Mouse (Mus musculus) intestine, embryonic 16.5 days (tissue): Measurements from ENCODE around the gene Wnt5b. TPM values are rescaled to one million over a fixed set of nuclear protein-coding genes. Genes with fewer than 3 reads are reported as not detected.

Source experiments
- ATAC-seq: fragments of 200-750 bp; cut with Nextera tagmentation; 2 replicates; pipeline ENCODE4 v1.8.0; 2017; ENCODE audit warnings: moderate TSS enrichment, moderate library complexity
- H3K27ac ChIP-seq: fragments of 300-500 bp; sonication (generic); 2 replicates; pipeline ENCODE4 v1.5.1; 2014; ENCODE audit warnings: mild to moderate bottlenecking, low read length
- H3K27me3 ChIP-seq: fragments of 300-500 bp; sonication (generic); replicated peaks from 2 replicates; pipeline ENCODE4 v1.6.1; 2014; ENCODE audit warnings: low read length, control low read depth, mixed read lengths; ENCODE audit not compliant: control insufficient read depth, insufficient read depth
- H3K36me3 ChIP-seq: fragments of 300-500 bp; sonication (generic); 2 replicates; pipeline ENCODE4 v1.6.1; 2014; ENCODE audit warnings: low read length, control low read depth; ENCODE audit not compliant: control insufficient read depth, insufficient read depth
- H3K4me1 ChIP-seq: fragments of 300-500 bp; sonication (generic); 2 replicates; pipeline ENCODE4 v1.6.1; 2014; ENCODE audit warnings: low read length, control low read depth, mixed read lengths; ENCODE audit not compliant: control insufficient read depth, insufficient read depth
- H3K4me2 ChIP-seq: fragments of 300-500 bp; sonication (generic); 2 replicates; pipeline ENCODE4 v1.6.1; 2014; ENCODE audit warnings: low read depth, low read length, control low read depth
- H3K4me3 ChIP-seq: fragments of 300-500 bp; sonication (generic); 2 replicates; pipeline ENCODE4 v1.5.1; 2014; ENCODE audit warnings: mild to moderate bottlenecking, low read length
- H3K9ac ChIP-seq: fragments of 300-500 bp; sonication (generic); 2 replicates; pipeline ENCODE4 v1.6.1; 2014; ENCODE audit warnings: low read depth, low read length
- H3K9me3 ChIP-seq: fragments of 300-500 bp; sonication (generic); 2 replicates; pipeline ENCODE4 v1.6.1; 2016; ENCODE audit warnings: low read length, control low read depth; ENCODE audit not compliant: control insufficient read depth
- WGBS: fragments of 180-500 bp; shearing (Covaris S2); extraction: QIAGEN DNeasy Blood & Tissue Kit; methylation state at CpG from one replicate; pipeline ENCODE4 v1.1.7; 2014; 5-methylcytosine and 5-hydroxymethylcytosine counted together
- polyA plus RNA-seq: library from polyadenylated mRNA; unstranded; fragments of >200 nt; fragmentation: Nextera tagmentation; extraction: Ambion mirVana; gene quantifications from 2 replicates; pipeline ENCODE4 v1.2.1, GENCODE M21; 2015

The Wnt5b gene
- polyA plus RNA-seq, 1 experiment from 2014 or later: 4.0 TPM

- no peaks in the 10 kb centered on the region for H3K36me3 ChIP-seq
- H3K9ac ChIP-seq: peak overlapping the region; percentile 50
- WGBS: 33% methylated on average over 6 of the region's 6 CpGs
- H3K9me3 ChIP-seq: peaks cover 2% of the 10 kb centered on the region; the same call in 1 of the 2 replicates
- peak overlapping the region; percentile 83 for H3K27ac ChIP-seq
- peak overlapping the region; percentile 46 for H3K4me2 ChIP-seq
- peak; percentile 39 for ATAC-seq
- no peaks in the 10 kb centered on the region for H3K27me3 ChIP-seq
- H3K4me3 ChIP-seq: peak overlapping the region; percentile 19
- peaks cover 16% of the 10 kb centered on the region for H3K4me1 ChIP-seq
These were observed 136.3 kb downstream of the Wnt5b start for GRCm38 (mm10) chr6:119407818-119408217.

- Histone ChIP-seq H3K27ac (peak overlapping the region; percentile 72), H3K9me3 (peaks cover 2% of the 10 kb centered on the region; the same call in 1 of the 2 replicates), H3K4me1 (peaks cover 16% of the 10 kb centered on the region), H3K36me3 (no peaks in the 10 kb centered on the region), H3K9ac (no peak overlapping the region; the same call in 1 of the 2 replicates), H3K27me3 (no peaks in the 10 kb centered on the region), H3K4me2 (no peak overlapping the region), H3K4me3 (no peak overlapping the region)
- no peak for ATAC-seq
- WGBS: 90% methylated on average over 8 of the region's 8 CpGs
These were observed 137.6 kb downstream of the Wnt5b start for GRCm38 (mm10) chr6:119406528-119406927.

- H3K4me1 ChIP-seq: peaks cover 16% of the 10 kb centered on the region
- H3K4me3 ChIP-seq: no peak overlapping the region
- no peaks in the 10 kb centered on the region for H3K27me3 ChIP-seq
- WGBS: 38% methylated on average over 7 of the region's 7 CpGs
- H3K27ac ChIP-seq: peak overlapping the region; percentile 72
- H3K9ac ChIP-seq: no peak overlapping the region
- peak overlapping the region; percentile 12; the same call in 1 of the 2 replicates for H3K4me2 ChIP-seq
- H3K9me3 ChIP-seq: no peaks in the 10 kb centered on the region
- no peaks in the 10 kb centered on the region for H3K36me3 ChIP-seq
- ATAC-seq: no peak
These were observed 138.8 kb downstream of the Wnt5b start for GRCm38 (mm10) chr6:119405310-119405709.

GRCm38 (mm10) chr6:119404854-119405253 lies 139.3 kb downstream of the Wnt5b start:
- Histone ChIP-seq H3K27me3 (no peaks in the 10 kb centered on the region), H3K4me3 (no peak overlapping the region), H3K4me1 (peaks cover 16% of the 10 kb centered on the region), H3K36me3 (no peaks in the 10 kb centered on the region), H3K9ac (no peak overlapping the region), H3K4me2 (peak overlapping the region; percentile 12; the same call in 1 of the 2 replicates), H3K27ac (peak overlapping the region; percentile 23), H3K9me3 (no peaks in the 10 kb centered on the region)
- WGBS: 83% methylated on average over 4 of the region's 4 CpGs
- ATAC-seq: no peak

- no peak overlapping the region for H3K4me3 ChIP-seq
- H3K27me3 ChIP-seq: no peaks in the 10 kb centered on the region
- H3K9me3 ChIP-seq: no peaks in the 10 kb centered on the region
- H3K4me1 ChIP-seq: peaks cover 16% of the 10 kb centered on the region
- H3K9ac ChIP-seq: no peak overlapping the region
- no peak for ATAC-seq
- H3K4me2 ChIP-seq: no peak overlapping the region
- 68% methylated on average over 3 of the region's 3 CpGs for WGBS
- H3K36me3 ChIP-seq: no peaks in the 10 kb centered on the region
- no peak overlapping the region for H3K27ac ChIP-seq
These were observed 141.2 kb downstream of the Wnt5b start for GRCm38 (mm10) chr6:119402976-119403375.

GRCm38 (mm10) chr6:119401545-119402304 lies 142.4 kb downstream of the Wnt5b start:
- ATAC-seq: no peak
- H3K9me3 ChIP-seq: no peaks in the 10 kb centered on the region
- H3K27ac ChIP-seq: no peak overlapping the region
- no peak overlapping the region for H3K4me3 ChIP-seq
- 87% methylated on average over 8 of the region's 8 CpGs for WGBS
- H3K9ac ChIP-seq: no peak overlapping the region
- peaks cover 16% of the 10 kb centered on the region for H3K4me1 ChIP-seq
- H3K27me3 ChIP-seq: no peaks in the 10 kb centered on the region
- no peaks in the 10 kb centered on the region for H3K36me3 ChIP-seq
- H3K4me2 ChIP-seq: no peak overlapping the region

GRCm38 (mm10) chr6:119400649-119401048 lies 143.5 kb downstream of the Wnt5b start:
- Histone ChIP-seq H3K9me3 (no peaks in the 10 kb centered on the region), H3K4me1 (peaks cover 17% of the 10 kb centered on the region), H3K4me2 (no peak overlapping the region), H3K27ac (no peak overlapping the region), H3K27me3 (no peaks in the 10 kb centered on the region), H3K9ac (no peak overlapping the region), H3K36me3 (no peaks in the 10 kb centered on the region), H3K4me3 (no peak overlapping the region)
- 95% methylated on average over 3 of the region's 3 CpGs for WGBS
- no peak for ATAC-seq

GRCm38 (mm10) chr6:119399371-119399770 lies 144.8 kb downstream of the Wnt5b start:
- ATAC-seq: no peak
- H3K27ac ChIP-seq: no peak overlapping the region
- no peaks in the 10 kb centered on the region for H3K27me3 ChIP-seq
- H3K4me1 ChIP-seq: peaks cover 18% of the 10 kb centered on the region
- H3K4me3 ChIP-seq: no peak overlapping the region
- 86% methylated on average over 3 of the region's 3 CpGs for WGBS
- no peak overlapping the region for H3K9ac ChIP-seq
- H3K36me3 ChIP-seq: no peaks in the 10 kb centered on the region
- no peaks in the 10 kb centered on the region for H3K9me3 ChIP-seq
- no peak overlapping the region for H3K4me2 ChIP-seq

- no peak overlapping the region for H3K4me2 ChIP-seq
- no peaks in the 10 kb centered on the region for H3K9me3 ChIP-seq
- H3K36me3 ChIP-seq: no peaks in the 10 kb centered on the region
- peak; percentile 82 for ATAC-seq
- peak overlapping the region; percentile 23 for H3K27ac ChIP-seq
- H3K9ac ChIP-seq: no peak overlapping the region
- H3K4me3 ChIP-seq: no peak overlapping the region
- WGBS: 39% methylated on average over 5 of the region's 5 CpGs
- no peaks in the 10 kb centered on the region for H3K27me3 ChIP-seq
- peaks cover 13% of the 10 kb centered on the region; the same call in 1 of the 2 replicates for H3K4me1 ChIP-seq
These were observed 147.9 kb downstream of the Wnt5b start for GRCm38 (mm10) chr6:119396309-119396634.
